Mouse (Mus musculus) Muller cell, postnatal 12 days (primary cell): ENCODE measurements around the gene AC124108.1.
A peak's percentile ranks its signal among the peaks of the same experiment; 100 is the strongest.

Experiments
- DNase-seq: peaks from one replicate; pipeline ENCODE4 v3.0.0-alpha.2; 2015; ENCODE audit errors: inconsistent ontology term

Gene AC124108.1

DNA sequence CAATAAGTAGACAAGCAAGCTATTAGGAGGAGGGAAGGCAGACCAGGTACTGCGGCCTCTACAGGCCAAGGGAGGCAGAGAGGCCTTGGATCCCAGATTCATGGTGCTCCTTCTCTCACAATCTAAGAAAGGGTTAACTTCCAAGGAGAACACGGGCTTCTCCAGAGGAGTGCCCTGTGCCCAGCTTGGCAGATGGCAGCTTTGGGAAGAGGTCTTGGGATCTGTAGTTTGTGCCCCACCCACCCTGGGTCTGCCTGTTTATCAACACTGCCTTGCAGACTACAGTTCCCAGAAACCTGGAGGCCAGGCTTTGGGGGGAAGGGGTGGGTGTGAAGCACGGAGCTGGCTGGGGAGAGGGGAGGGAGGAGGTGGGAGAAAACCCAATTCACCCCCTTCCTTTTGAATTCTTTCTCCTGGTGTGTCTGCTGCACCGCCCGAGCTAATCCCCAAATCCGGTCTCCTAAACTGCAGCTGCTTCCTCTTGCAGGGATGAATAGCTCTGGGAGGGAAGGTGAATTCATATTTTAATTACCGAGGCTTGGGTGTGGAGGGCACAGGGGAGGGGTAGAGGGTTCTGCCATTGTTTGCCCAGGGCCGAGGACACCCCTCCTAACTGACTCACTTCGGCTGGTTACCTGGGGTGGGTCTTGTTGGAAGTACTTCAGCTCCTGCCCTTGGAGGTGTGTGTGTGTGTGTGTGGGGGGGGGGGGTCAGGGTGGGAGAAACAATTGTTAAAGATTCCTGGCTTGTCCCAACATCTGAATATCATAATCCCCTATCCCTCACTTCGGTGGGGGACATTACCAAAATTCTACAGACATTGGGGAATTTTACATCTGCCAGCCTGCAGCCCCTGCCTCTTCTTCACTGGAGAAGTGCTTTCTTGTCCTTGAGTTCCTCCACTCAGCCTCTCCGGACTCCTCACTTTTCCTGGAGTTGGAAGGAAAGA, 9.6 kb downstream of the AC124108.1 start:
- DNase-seq: no peak

DNA sequence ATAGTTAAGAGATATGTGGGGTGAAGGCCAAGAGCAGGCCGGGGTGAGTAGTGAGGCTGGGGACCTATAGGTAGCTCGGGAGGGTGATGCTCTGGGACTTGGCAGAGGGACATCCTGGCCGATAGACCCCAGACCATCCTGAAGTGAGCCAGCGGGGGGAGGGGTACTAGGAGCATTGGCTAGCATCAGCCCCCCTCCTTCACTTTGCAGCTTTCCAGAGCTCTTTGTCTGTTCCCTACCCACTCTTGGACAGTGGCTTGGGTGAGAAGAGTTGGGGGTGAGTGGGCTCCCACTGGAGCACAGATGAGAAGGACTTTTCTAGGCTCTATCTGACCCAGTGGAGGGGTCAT, 10.2 kb downstream of the AC124108.1 start:
- DNase-seq: no peak

DNA sequence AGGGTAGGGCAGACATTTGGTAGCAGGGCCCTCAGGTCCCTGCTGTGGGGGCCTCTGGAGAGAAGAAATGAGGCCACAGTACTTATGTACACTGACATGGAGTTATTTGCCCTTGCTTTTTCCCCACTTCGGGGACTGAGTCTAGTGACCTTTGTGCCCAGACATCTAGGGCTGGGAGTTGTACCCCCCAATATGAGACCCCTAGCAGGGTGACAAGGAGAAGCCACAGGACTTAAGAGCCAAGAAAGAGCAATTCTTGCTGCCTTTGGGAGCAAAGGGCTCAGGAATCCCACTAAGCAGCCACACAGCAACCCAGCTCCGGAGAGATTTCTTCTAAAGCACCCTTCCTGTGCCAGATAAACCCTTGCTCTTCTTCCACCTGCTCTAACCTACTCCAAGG, 10.7 kb downstream of the AC124108.1 start:
- DNase-seq: no peak

DNA sequence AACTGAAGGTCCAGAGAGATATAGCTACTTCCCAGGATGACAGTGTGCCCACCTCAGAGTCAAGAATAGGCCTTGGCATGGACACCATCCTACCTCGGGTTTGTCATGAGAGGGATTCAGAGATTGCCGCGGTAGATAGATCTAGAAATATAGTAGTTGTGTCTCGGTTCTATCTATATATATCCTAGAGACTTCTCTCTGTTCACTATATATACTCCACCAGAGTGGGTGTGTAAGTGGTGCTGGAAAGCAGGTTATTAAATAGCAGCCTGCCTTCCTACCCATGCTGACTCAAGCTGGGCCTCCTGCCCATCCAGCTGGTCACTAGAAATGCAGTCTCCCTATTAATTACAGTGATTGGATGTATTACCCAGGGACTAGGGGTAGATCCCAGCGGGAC, 11.5 kb downstream of the AC124108.1 start:
- no peak for DNase-seq

DNA sequence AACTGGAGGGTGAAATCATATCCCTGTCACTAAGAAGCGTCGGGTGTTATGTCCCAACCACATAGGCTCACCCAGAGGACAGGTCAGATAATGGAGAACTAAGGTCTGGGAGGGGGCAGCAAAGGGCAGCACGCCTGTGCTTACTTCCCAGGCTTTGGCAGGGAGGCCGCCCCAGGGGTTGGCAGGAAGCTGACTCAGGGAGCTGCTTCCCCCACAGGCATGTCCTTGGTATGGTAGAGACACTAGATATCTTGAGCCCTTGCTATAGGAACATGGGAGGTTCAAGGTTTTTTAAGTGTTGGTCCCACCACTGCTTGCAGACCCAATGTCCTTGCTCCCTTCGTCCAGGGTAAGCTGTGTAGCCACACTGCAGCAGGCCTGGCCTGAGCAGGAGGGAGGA, 14.7 kb downstream of the AC124108.1 start:
- DNase-seq: no peak

DNA sequence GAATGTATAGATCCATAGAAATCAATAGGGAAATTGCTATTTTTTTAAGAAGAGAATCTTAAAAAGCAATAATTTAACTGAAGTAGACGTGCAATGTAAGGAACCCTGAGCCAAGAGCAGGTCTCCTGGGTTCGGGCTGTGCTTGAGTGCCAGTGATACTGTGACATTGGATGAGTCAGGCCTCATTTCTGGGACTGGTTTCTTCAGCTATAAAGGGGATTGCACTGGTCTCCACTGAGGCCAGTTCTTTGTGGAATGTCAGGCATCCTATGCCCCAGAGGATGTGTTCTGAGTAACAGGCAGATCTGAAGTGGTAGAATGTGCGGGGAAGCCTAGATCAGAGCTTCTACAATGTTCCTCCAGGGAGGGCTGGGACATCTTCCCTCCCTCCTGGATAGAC, 15.6 kb downstream of the AC124108.1 start:
- peak; percentile 71 for DNase-seq

DNA sequence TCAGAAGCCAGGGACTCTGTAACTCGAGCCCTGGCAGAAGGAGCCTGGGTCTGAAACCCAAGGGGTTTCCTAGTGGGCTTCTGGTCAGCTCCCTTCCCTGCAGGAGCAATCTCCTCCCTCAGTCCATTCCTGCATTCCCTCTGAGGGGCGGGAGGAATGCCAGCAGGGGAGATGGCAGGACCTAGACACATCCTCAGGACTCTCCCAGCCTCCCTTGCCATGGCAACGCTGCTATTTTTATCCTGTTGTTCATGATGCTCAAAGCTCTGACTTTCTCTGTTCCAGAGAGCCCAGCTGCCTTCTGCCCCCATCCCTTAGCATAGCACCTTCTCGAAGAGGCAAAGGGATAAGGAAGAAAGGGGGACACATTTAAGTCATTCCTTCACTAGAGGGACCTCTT, 16.9 kb downstream of the AC124108.1 start:
- peak; percentile 79 for DNase-seq

DNA sequence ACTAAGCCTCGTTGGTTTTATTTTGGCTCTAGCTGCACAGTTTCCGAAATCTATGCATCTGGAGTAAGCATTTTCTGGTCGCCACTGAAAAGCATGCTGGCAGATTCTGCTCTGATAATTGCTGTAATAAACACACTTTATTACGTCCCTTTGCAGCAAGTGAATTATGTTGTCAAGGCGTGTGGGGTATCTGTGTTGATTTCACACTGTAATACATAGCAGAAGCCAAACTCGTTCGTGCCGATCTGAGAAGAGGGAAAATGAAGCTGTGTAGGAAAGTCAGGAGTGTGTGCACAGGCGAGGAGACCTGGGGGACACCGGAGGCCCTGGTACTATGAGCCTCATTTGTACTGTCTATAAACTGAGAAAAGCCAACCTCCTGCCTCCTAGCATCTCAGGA, 18.1 kb downstream of the AC124108.1 start:
- DNase-seq: no peak

DNA sequence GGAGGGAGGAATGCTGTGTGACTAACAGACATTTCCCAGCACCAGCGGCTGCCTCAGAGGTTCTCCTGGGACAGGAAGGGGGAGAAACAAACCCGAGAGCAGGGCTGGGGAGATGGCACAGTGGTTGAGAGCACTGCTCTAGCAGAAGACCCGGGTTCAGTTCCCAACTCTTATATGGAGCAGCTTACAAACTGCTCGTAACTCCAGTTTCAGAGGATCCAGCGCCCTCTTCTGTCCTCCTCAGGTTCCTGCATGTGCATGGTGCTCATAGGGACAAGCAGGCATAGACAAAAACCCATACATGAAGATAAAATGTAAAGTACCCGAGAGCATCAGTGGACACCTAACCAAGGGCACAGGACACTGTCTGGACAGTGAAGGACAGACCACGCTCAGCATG, 19.7 kb downstream of the AC124108.1 start:
- no peak for DNase-seq

DNA sequence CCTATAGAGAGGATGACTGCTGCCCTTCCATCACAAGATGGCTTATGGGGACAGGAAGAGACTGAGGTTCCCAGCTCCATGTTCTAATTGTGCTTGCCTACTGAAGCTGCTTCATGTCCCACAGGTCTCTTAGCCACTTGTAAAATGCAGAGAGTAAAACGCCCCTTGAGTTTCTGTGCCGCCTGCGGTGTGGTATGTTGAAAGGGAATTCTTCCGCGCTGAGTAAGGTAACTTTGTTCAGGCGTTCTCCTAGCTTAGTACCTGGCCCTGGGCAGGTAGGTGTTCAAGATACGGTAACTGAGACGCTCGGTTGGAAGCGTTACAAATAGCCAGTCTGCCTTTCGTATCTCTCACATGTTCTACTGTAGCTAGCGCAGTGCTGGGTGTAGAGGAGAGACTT, 20.4 kb downstream of the AC124108.1 start:
- no peak for DNase-seq

DNA sequence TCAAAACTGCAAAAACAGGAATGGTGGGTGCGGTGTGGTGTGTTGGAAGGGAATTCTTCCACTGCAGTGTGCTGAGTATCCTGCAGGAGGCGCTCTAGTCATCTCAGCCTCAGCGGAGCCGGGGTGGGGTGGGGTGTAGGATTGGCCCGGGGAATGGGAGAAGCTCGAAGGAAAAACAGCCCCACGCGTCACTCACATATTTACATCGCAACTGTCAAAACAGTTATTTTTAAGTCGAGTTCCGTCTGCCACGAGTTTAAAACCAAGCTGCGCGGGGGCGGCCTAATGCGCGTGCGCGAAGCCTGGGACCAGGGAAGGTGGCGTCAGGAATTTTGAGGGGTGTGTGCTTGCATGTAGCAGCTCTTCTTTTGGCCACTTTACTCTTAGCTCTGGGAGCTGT, 21.0 kb downstream of the AC124108.1 start:
- peak; percentile 49 for DNase-seq

DNA sequence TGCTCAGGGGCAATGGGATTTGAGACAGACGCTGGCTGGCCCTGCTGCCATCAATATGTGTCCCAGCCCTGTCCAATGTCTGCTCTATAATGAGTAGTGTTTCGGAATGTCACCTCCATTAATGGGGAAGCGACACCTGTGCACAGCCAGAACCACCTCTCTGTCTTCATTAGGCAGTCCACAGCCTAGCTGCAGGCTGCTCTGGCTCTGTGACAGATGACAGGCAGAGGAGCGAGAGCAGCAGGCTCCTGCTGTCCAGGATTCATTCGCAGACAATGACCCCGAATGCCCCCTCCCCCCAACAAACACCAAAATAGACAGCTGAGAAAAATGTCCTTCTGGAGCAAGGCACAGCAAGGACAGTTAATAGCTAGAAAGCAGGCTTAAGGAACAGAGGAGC, 21.8 kb downstream of the AC124108.1 start:
- peak; percentile 39 for DNase-seq

DNA sequence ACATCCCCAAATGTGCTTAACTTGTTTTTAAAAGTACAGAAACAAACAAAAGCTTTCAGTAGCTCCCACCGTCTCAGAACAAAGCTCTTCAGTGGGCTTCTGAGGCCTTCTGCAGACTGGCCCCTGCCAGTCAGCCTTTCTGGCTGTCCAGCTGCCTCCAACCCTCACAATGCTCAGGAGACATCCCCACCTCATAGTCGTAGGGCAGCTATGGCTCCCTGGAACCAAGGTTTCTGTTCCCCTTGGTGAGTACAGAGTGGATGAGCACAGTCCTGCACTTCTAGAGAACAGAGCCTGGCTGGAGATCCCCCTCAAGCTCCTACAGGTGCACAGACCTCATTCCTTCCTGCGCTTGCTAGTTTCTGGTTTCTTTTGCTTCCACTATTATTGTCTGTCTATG, 25.0 kb downstream of the AC124108.1 start:
- no peak for DNase-seq

DNA sequence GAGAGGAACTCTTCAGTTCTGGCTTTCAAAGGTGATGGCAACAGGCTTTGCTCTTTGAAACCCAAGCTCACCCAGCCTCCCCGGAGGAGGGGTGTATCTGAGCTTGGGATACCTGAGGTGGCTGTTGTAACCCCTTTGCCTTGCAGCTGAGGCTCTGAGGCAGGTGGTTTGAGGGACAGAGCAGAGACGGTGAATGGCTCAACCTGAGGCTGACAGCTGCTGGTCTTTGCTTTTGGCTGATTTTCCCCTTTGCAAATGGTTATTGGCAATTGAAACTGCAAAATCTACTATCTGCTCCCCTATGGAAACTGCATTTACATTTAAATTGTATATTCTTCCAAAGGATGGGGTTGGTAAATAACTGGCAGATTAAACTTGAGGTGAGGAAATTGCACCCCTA, 30.4 kb downstream of the AC124108.1 start:
- DNase-seq: no peak

DNA sequence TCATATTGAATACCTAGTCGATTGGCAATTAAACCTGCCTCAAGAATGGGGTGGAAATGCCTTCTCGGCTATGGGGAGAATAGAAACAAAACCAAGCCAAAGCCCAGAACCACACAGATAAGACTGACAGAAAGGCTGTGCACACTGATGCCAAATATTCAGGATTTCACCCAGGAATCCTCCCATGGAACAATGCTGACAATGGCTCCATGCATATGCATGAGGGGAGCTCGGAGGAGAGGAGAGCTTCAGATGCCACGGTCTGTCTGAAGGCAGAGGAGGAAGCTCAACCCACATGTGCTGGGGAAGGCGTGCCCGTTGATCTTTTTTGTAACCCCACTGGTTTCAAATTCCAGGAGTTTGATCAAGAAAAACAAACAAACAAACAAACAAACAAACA, 30.9 kb downstream of the AC124108.1 start:
- DNase-seq: peak; percentile 31

DNA sequence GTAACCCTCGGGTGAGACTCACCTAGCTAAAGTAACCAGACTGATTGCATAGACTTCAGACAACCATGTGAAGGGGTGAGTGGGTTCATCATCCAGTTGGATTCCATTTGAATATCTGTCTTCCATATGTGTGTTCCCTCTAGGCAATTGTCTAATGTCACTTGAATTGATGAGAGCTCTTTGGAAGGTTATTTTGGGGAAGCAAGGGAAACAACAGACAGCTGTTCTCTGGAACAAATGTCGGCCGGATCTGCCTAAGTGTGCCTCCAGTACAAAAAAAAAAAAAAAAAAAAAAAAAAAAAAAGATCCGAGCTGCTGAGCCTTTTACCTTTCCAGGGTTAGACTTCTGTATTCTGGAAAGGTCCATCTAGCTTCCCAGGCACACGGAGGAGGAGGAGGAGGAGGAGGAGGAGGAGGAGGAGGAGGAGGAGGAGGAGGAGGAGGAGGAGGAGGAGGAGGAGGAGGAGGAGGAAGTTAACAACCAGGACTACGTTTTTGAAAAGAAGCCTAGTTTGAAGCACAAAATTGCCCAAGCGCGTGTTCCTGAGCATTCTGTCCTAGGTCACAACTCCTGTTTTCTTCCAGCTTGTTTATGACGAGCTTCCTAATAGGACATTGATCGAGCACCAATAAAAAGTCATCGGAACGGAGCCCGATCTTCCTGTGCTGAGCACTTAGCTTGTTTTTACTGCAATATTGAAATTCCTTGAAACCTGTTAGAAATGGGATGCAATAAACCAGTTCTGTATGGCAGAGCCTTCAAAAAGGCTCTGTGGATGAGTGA, 35.2 kb downstream of the AC124108.1 start:
- no peak for DNase-seq

DNA sequence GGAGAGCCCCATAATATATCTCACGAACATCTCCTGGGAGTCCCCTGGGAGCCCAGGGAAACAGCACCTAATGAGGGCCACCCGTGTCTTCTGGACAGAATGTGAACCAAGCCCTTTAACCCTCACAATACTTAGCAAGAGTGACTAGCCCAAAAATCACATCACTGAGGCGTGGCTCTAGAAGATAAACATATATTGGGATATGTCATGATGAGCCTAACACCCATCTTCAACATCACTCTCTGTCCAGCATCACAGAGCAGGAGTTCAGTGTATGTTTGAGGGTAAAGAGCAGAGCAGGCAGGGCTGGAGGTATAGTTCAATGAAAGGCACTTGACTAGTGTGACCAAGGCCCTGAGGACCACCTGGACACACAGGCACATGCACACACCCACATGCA, 38.4 kb downstream of the AC124108.1 start, which contains the start of gene Gm10188:
Gene Gm10188 (minus strand): TSS at position 101 of the 400 bp plus-strand sequence.
- DNase-seq: no peak

DNA sequence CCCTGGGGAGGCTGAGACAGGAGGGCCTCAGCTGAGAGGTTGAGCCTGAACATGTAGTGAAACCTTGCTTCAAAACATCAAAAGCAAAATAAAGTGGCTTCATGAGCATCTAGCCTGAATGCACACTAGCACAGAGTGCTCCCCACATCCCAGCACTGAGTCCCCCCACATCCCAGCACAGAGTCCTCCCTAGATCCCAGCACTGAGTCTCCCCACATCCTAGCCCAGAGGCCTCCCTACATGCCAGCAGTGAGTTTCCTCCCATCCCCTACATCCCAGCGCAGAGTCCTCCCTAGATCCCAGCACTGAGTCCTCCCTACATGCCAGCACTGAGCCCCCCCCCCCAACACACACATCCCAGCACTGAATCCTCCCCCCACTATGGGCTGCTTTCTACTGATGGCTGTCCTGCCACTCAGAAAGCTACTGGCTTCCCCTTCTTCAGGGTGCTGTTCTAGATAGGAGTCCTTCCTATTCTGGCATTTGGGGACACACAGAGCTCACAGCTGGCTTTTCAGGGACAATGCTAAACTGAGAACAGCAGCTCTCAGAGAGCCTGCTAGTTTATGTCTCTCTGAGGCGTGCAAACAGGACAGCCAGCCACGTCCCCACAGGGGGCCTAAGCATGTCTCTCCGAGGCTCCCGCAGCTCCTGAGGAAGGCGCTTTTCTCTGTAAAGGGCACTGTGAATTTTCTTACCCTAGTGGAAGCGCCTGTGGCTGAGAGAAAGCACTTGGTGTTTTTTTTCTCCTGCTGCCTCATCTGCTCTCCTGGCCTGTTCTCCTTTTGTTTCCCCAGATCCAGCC, 40.4 kb downstream of the AC124108.1 start:
- no peak for DNase-seq

DNA sequence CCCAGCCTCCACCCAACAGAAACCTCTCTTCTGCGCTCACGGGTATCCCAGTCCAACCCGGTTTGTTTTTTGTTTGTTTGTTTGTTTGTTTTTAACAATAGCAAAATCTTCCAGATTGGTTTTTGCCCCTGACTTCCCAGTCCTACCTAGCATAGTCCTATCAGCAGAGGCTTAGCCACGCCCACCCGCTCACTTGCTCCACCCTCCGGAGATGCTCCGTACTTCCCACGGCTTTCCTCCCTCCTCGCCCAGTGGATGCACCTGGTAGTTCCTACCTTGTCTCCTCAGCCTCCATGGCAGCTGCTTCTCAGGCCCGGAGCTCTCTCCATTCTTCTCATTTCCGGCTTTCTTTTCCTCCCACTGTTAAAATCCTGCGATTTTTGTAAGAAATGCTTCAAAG, 42.3 kb downstream of the AC124108.1 start:
- no peak for DNase-seq

DNA sequence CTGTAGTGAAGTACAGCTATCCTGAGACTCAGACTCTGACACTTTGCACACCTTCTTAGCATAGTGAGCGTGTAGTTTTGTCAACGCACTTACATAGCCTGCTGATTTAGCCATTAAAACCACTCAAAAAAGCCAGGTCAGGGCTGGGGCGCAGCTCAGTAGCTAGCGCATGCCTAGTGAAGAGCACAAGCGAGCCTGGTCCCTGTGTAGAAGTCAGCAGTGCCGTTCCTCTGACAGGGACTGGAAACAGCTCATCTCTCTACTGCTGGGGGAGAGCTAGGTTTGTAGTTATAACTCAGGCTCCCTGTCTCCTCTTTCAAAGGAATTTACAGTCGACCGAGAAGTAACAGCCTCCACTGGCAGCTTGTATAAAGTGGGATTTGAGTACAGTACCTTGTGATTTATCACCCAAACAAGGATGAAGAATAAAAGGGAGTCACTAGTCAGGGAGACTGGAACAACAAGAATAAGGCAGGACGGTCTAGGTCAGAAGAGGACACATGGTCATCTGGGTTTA, 43.6 kb downstream of the AC124108.1 start:
- DNase-seq: no peak

DNA sequence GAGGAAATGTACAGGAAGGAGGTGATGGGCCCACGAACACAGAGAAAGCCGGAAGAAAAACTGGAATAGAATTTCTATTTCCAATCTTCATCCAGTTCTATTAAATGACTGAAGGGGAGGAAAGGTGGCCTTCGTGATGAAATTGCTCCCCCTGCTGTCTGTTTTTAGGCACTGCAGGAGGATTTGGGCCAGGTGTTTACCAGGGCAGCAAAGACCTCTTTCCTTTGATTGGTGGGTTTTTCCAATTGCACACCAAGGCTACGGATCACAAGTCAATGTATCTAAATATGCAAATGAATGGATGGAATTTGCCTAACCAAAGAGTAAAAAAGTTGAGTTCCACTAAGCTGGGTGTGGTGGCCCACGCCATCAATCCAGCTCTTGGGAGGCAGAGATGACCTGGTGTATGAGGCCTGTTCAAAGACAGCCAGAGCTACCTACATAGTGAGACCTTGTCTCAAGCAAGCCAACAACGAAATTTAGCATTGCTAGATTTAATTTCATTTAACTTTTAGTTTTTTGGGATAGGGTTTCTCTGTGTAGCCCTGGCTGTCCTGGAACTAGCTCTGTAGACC, 46.4 kb downstream of the AC124108.1 start:
- peak; percentile 42 for DNase-seq
